Mouse (Mus musculus) midbrain, embryonic 15.5 days (tissue): Measurements from ENCODE around the gene U90926. TPM values are rescaled to one million over a fixed set of nuclear protein-coding genes. Genes with fewer than 3 reads are reported as not detected.

ENCODE experiments used
- ATAC-seq: fragments of 200-750 bp; cut with Nextera tagmentation; replicated peaks from 2 replicates; pipeline ENCODE4 v1.8.0; 2017; ENCODE audit warnings: moderate TSS enrichment
- H3K27ac ChIP-seq: fragments of 300-500 bp; sonication (generic); 2 replicates; pipeline ENCODE4 v1.5.1; 2015; ENCODE audit warnings: mild to moderate bottlenecking, inconsistent platforms
- H3K27me3 ChIP-seq: fragments of 300-500 bp; sonication (generic); replicated peaks from 2 replicates; pipeline ENCODE4 v1.6.1; 2015; ENCODE audit warnings: inconsistent platforms
- H3K36me3 ChIP-seq: fragments of 300-500 bp; sonication (generic); replicated peaks from 2 replicates; pipeline ENCODE4 v1.6.1; 2015; ENCODE audit warnings: inconsistent platforms
- H3K4me1 ChIP-seq: fragments of 300-500 bp; sonication (generic); 2 replicates; pipeline ENCODE4 v1.6.1; 2015; ENCODE audit warnings: inconsistent platforms
- H3K4me2 ChIP-seq: fragments of 300-500 bp; sonication (generic); 2 replicates; pipeline ENCODE4 v1.6.1; 2015; ENCODE audit warnings: inconsistent platforms, mild to moderate bottlenecking, moderate library complexity
- H3K4me3 ChIP-seq: fragments of 300-500 bp; sonication (generic); 2 replicates; pipeline ENCODE4 v1.5.1; 2015; ENCODE audit warnings: mild to moderate bottlenecking, inconsistent platforms
- H3K9ac ChIP-seq: fragments of 300-500 bp; sonication (generic); 2 replicates; pipeline ENCODE4 v1.6.1; 2015; ENCODE audit warnings: mild to moderate bottlenecking, inconsistent platforms
- H3K9me3 ChIP-seq: fragments of 300-500 bp; sonication (generic); 2 replicates; pipeline ENCODE4 v1.6.1; 2016; ENCODE audit warnings: inconsistent platforms
- WGBS: fragments of 180-500 bp; shearing (Covaris S2); methylation state at CpG from one replicate; pipeline ENCODE4 v1.1.7; 2015; ENCODE audit warnings: mixed read lengths; 5-methylcytosine and 5-hydroxymethylcytosine counted together
- polyA plus RNA-seq: library from polyadenylated mRNA; unstranded; fragments of >200 nt; fragmentation: Nextera tagmentation; extraction: Ambion mirVana; gene quantifications from 2 replicates; pipeline ENCODE4 v1.2.1, GENCODE M21; 2015

The U90926 gene
- polyA plus RNA-seq, 1 experiment from 2014 or later, result not detected

DNA sequence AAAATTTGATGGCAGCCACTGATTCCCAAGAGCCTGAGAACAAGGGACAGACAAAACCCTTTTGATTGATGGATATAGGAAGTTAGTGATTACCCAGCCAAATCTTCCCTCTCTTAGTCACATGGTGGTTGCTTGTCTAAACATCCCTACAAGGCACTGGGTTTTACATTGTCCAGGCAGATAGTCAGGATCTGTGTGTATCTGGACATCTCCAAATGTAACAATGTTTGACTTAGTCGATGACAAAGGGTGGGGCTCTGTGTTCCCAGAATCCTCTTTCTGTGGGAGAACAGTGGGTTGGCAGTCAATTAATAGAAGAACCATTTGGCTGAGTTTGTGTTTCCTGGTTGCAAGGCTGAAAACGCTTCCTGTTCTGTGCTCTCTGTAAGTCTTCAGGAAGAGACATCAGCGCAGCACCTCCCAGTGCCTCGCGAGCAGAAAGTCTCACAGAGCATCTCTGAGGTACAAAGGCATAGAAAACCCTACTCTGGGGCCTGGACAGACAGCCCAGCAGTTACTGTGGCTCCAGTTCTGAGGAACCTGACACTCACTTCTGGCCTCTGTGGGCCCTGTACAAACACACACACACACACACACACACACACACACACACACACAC is 19.8 kb upstream of the U90926 start:
- Histone ChIP-seq H3K4me2 (no peak overlapping the region), H3K9me3 (no peaks in the 10 kb centered on the region), H3K4me1 (0 out of 2 replicates have a peak, but pooled peaks cover 3% of the 10 kb centered on the region), H3K36me3 (no peaks in the 10 kb centered on the region), H3K27ac (no peak overlapping the region), H3K9ac (no peak overlapping the region), H3K4me3 (no peak overlapping the region), H3K27me3 (no peaks in the 10 kb centered on the region)
- 80% methylated on average over 5 of the region's 5 CpGs for WGBS
- no peak for ATAC-seq

GRCm38 (mm10) chr5:92233366-92233765 is 18.2 kb upstream of the U90926 start:
- no peak for ATAC-seq
- Histone ChIP-seq H3K9me3 (no peaks in the 10 kb centered on the region), H3K4me3 (no peak overlapping the region), H3K27ac (no peak overlapping the region), H3K9ac (no peak overlapping the region), H3K4me2 (no peak overlapping the region), H3K36me3 (no peaks in the 10 kb centered on the region), H3K4me1 (no peaks in the 10 kb centered on the region), H3K27me3 (no peaks in the 10 kb centered on the region)
- 81% methylated on average over 4 of the region's 4 CpGs for WGBS

DNA sequence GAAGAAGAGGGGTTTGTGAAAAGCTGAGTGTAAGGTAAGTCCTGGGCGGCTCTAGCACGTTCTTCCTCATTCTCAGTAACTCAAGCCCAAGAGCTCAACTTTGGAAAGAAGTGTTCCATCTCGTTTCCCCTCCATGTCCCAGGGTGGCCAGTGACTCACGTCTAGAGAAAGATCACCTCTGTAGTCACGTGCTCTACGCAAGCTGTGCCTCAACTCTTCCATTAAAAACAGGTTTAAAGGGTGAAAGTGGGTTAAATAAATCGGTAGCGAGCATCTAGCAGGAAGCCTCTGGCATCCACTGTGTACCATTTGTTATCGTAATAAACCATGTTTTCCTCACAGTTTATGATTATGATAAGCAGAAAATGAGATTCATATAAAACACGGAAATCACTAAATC is 16.6 kb upstream of the U90926 start:
- Histone ChIP-seq H3K4me2 (no peak overlapping the region), H3K9ac (no peak overlapping the region), H3K9me3 (no peaks in the 10 kb centered on the region), H3K36me3 (no peaks in the 10 kb centered on the region), H3K27me3 (no peaks in the 10 kb centered on the region), H3K4me1 (no peaks in the 10 kb centered on the region), H3K4me3 (no peak overlapping the region), H3K27ac (no peak overlapping the region)
- WGBS, result 82% methylated on average over 10 of the region's 10 CpGs
- no peak for ATAC-seq

- no peak overlapping the region for H3K27ac ChIP-seq
- 89% methylated on average over 11 of the region's 11 CpGs for WGBS
- H3K36me3 ChIP-seq, result no peaks in the 10 kb centered on the region
- H3K9ac ChIP-seq, result no peak overlapping the region
- no peak for ATAC-seq
- no peaks in the 10 kb centered on the region for H3K27me3 ChIP-seq
- H3K9me3 ChIP-seq, result no peaks in the 10 kb centered on the region
- no peak overlapping the region for H3K4me3 ChIP-seq
- H3K4me2 ChIP-seq, result no peak overlapping the region
- no peaks in the 10 kb centered on the region for H3K4me1 ChIP-seq
Measured at GRCm38 (mm10) chr5:92230306-92230705, 15.1 kb upstream of the U90926 start.

DNA sequence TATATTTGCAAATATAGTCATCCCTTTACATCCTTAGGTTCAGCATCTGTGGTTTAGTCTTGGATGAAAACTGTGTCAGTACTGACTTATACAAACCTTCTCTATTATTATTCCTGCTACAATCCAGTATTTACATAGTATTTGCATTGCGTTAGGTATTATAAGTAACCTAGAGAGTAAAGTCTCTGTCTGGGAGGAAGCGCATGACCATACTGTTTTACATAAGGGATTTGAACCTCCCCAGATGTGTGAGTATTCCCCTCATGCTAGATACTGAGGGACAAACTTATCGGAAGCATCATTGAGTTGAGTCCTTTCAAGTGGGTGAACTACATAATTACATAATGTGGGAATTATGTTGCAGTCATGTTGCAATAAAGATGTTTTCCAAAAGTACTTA is 14.3 kb upstream of the U90926 start:
- ATAC-seq, result no peak
- no peak overlapping the region for H3K9ac ChIP-seq
- no peaks in the 10 kb centered on the region for H3K27me3 ChIP-seq
- no peaks in the 10 kb centered on the region for H3K9me3 ChIP-seq
- H3K4me3 ChIP-seq, result no peak overlapping the region
- no peaks in the 10 kb centered on the region for H3K36me3 ChIP-seq
- WGBS, result 89% methylated on average over 3 of the region's 3 CpGs
- H3K4me1 ChIP-seq, result no peaks in the 10 kb centered on the region
- H3K27ac ChIP-seq, result no peak overlapping the region
- no peak overlapping the region for H3K4me2 ChIP-seq

DNA sequence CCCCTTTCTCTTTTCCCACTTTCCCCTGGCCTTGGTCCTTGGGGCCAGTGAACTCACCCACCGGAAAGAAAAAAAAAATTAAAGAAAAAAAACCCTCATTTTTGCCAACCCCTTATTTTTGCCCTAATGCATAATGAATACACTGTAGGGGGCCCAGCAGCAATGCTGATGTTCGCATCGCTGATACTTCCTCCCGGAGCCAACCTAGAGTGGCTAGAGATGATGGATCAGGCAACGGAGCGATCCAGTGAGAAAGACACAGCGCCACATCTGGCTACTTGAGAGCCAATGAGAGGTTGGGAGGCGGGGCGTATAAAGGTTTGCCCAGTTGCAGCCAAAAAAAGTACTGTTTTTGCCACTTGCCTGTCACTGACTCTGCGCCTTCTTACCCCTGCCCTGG is 13.6 kb upstream of the U90926 start:
- no peak for ATAC-seq
- 26% methylated on average over 10 of the region's 10 CpGs for WGBS
- no peaks in the 10 kb centered on the region for H3K27me3 ChIP-seq
- H3K4me2 ChIP-seq, result no peak overlapping the region
- no peaks in the 10 kb centered on the region for H3K4me1 ChIP-seq
- H3K36me3 ChIP-seq, result no peaks in the 10 kb centered on the region
- no peak overlapping the region for H3K9ac ChIP-seq
- H3K9me3 ChIP-seq, result no peaks in the 10 kb centered on the region
- no peak overlapping the region for H3K4me3 ChIP-seq
- H3K27ac ChIP-seq, result no peak overlapping the region

DNA sequence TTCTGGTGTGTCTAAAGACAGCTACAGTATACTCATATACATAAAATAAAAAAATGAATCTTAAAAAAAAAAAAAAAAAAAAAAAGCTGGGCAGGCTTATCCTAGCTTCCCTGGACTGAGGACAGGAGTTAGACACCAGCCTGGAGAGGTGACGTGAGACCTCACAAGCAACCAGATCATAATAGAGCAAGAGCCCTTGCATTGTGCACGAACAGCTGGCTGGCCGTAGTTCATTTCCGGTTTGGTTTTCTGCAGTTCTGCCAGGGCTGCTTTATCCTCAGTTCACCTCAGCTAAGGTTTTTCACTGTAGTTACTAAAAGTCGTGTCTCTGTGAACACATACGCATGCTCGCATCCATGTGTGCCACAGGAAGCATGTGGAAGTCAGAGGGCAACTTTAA is 12.6 kb upstream of the U90926 start:
- no peak overlapping the region for H3K4me3 ChIP-seq
- ATAC-seq, result no peak
- no peak overlapping the region for H3K27ac ChIP-seq
- no peaks in the 10 kb centered on the region for H3K4me1 ChIP-seq
- H3K9me3 ChIP-seq, result no peaks in the 10 kb centered on the region
- H3K27me3 ChIP-seq, result no peaks in the 10 kb centered on the region
- no peaks in the 10 kb centered on the region for H3K36me3 ChIP-seq
- H3K9ac ChIP-seq, result no peak overlapping the region
- 83% methylated on average over 7 of the region's 7 CpGs for WGBS
- H3K4me2 ChIP-seq, result no peak overlapping the region

DNA sequence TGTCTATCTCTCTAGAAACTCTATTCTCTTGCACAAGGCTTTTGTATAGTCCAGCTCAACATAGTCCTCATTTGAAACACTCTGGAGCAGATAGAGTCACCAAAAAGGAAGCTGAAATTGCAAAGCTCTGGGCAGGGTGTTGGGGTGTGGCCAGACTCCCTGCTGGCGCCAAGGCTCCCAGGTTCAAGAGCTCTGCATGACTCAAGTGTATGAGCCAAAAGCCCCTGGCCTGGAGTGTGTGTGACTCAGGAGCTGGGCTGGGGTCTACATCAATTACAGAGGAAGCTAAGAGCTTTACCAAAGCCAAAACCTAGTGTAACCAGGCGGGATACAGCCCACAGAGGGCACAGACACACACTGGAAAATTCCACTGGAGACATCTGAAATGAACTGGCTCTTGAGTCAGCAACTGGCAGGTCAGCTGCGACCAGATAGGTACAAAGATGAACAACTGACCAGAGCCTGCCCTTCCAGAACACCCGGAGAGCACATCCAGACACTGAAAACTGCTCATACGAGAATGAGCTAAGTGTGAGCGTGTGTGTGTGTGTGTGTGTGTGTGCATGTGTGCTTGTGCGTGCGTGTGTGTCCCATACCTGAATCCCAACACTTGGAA is 5.2 kb upstream of the U90926 start:
- Histone ChIP-seq H3K9me3 (no peaks in the 10 kb centered on the region), H3K4me2 (no peak overlapping the region), H3K4me1 (peaks cover 13% of the 10 kb centered on the region), H3K27me3 (no peaks in the 10 kb centered on the region), H3K4me3 (no peak overlapping the region), H3K9ac (no peak overlapping the region), H3K27ac (peak overlapping the region; percentile 53; the same call in 1 of the 2 replicates), H3K36me3 (no peaks in the 10 kb centered on the region)
- no peak for ATAC-seq
- 94% methylated on average over 8 of the region's 8 CpGs for WGBS

- H3K36me3 ChIP-seq, result no peaks in the 10 kb centered on the region
- no peaks in the 10 kb centered on the region for H3K27me3 ChIP-seq
- WGBS, result 67% methylated on average over 6 of the region's 6 CpGs
- peak overlapping the region; percentile 53 for H3K27ac ChIP-seq
- H3K4me2 ChIP-seq, result no peak overlapping the region; the same call in 1 of the 2 replicates
- ATAC-seq, result peak; percentile 53; the same call in 1 of the 2 replicates
- H3K9ac ChIP-seq, result no peak overlapping the region
- H3K4me1 ChIP-seq, result peaks cover 13% of the 10 kb centered on the region
- H3K9me3 ChIP-seq, result no peaks in the 10 kb centered on the region
- no peak overlapping the region for H3K4me3 ChIP-seq
Measured at GRCm38 (mm10) chr5:92219826-92220225, 4.6 kb upstream of the U90926 start.

DNA sequence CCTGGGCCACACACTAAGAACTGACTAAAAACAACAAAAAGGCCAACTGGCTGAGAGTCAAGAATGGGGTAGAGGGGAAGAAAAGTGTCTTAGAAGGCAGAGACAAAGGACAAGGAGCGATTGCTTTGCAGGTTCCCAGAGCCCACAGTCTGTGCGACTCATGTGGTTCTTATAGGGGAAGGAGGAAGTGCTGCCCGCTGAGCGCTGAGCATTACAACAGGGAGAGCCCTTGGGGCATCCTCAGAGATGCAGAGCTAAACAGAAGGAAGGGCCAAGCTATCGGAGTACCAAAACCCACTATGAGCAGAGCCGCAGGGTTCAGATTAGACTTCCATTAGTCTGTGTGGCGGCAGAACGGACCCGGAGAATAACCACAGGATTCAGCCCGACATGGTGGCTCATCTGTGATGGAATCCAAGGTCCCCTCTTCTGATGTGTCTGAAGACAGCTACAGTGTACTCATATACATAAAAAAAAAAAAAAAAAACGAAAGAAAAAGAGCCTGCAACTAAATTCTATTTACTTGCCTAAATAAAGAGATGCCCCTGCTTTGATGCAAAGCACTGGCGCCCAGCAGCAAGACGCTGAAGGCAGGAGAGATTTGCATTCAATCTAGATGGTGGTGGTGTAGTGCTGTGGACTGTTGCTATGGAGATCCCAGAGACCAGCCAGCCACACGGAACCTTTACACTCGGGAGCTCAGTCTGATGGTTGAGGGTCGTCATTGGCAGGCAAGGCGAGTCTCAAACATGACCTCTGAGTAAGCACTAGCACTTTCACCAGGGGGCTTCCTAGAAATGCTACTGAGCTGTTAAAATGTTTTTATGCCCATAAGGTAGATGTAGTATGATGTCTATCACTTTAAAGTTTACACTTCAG is 3.9 kb upstream of the U90926 start:
- peak overlapping the region; percentile 20 for H3K4me2 ChIP-seq
- ATAC-seq, result peak; percentile 95

GRCm38 (mm10) chr5:92212231-92212630 is 3.0 kb downstream of the U90926 start:
- H3K27ac ChIP-seq, result no peak overlapping the region
- H3K9me3 ChIP-seq, result no peaks in the 10 kb centered on the region
- 89% methylated on average over 4 of the region's 4 CpGs for WGBS
- no peak overlapping the region for H3K4me3 ChIP-seq
- H3K9ac ChIP-seq, result no peak overlapping the region
- H3K27me3 ChIP-seq, result no peaks in the 10 kb centered on the region
- ATAC-seq, result no peak; the same call in 1 of the 2 replicates
- no peak overlapping the region for H3K4me2 ChIP-seq
- no peaks in the 10 kb centered on the region for H3K4me1 ChIP-seq
- H3K36me3 ChIP-seq, result no peaks in the 10 kb centered on the region

More for the DNA sequence above, 3.9 kb upstream of the U90926 start:
- H3K4me1 ChIP-seq, result peaks cover 13% of the 10 kb centered on the region
- H3K36me3 ChIP-seq, result no peaks in the 10 kb centered on the region
- H3K4me3 ChIP-seq, result no peak overlapping the region
- no peaks in the 10 kb centered on the region for H3K9me3 ChIP-seq
- H3K27me3 ChIP-seq, result no peaks in the 10 kb centered on the region
- H3K27ac ChIP-seq, result peak overlapping the region; percentile 53
- H3K9ac ChIP-seq, result no peak overlapping the region
- WGBS, result 19% methylated on average over 17 of the region's 17 CpGs

DNA sequence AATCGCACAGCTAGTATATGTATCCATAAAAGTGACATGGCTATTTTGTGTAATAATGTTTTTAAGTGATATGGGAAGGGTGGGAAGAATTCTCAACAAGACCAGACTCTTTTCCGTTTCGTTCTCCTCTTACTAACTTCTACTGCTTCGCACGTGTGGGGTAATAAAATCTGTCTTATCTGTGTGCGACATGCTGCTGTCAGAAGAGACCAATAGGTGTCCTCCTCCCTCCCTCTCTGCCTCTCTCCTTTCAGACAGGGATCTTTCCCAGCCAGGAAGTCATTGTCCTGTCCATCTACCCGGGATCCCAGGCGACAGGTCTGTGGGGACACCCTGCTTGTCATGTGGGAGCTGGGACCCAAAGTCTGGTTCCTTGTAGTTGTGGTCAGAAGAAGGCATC is 5.0 kb downstream of the U90926 start:
- Histone ChIP-seq H3K27ac (no peak overlapping the region), H3K36me3 (no peaks in the 10 kb centered on the region), H3K4me3 (no peak overlapping the region), H3K4me2 (no peak overlapping the region), H3K27me3 (no peaks in the 10 kb centered on the region), H3K9ac (no peak overlapping the region), H3K4me1 (no peaks in the 10 kb centered on the region), H3K9me3 (no peaks in the 10 kb centered on the region)
- 82% methylated on average over 8 of the region's 8 CpGs for WGBS
- no peak for ATAC-seq
